Mouse (Mus musculus): ENCODE measurements at regions not wholly inside any gene's neighbourhood (a gene's known extent, or its start where the extent isn't known, plus 50 kb on each side); places are given as distances from the start of the nearest gene placed in this dataset.

GRCm38 (mm10) chr10:46046890-46047414 lies 469.3 kb downstream of the Hace1 start:
- Histone ChIP-seq H3K9ac (ENCODE audit: low read depth, low read length, severe bottlenecking) (no peak overlapping the region), H3K4me1 (ENCODE audit: control insufficient read depth, insufficient read depth, low read length) (no peaks in the 10 kb centered on the region), H3K9me3 (ENCODE audit: control insufficient read depth, low read length) (no peaks in the 10 kb centered on the region), H3K27ac (replicated peaks; ENCODE audit: low read depth, low read length) (no peak overlapping the region), H3K4me3 (replicated peaks; ENCODE audit: low read length) (no peak overlapping the region), H3K27me3 (ENCODE audit: control insufficient read depth, insufficient read depth, low read length) (no peaks in the 10 kb centered on the region), H3K4me2 (replicated peaks; ENCODE audit: low read depth, low read length, severe bottlenecking) (no peak overlapping the region), H3K36me3 (ENCODE audit: control insufficient read depth, insufficient read depth, low read length) (no peaks in the 10 kb centered on the region)
- TF ChIP-seq POLR2A (IDR thresholded peaks at IDR 0.05; ENCODE audit: borderline replicate concordance, extremely low read depth, insufficient read depth, insufficient read length) = no peak
- DNase-seq (ENCODE audit: low spot score) = no peak
- no peak for ATAC-seq (ENCODE audit: low FRiP score, low read depth)
- WGBS = 79% methylated on average over 8 of the region's 8 CpGs

- H3K27me3 ChIP-seq (ENCODE audit: control insufficient read depth, insufficient read depth, low read length) = no peaks in the 10 kb centered on the region
- no peak overlapping the region for H3K4me2 ChIP-seq (replicated peaks; ENCODE audit: low read depth, low read length, severe bottlenecking)
- H3K9me3 ChIP-seq (ENCODE audit: control insufficient read depth, low read length) = no peaks in the 10 kb centered on the region
- TF ChIP-seq POLR2A (IDR thresholded peaks at IDR 0.05; ENCODE audit: borderline replicate concordance, extremely low read depth, insufficient read depth, insufficient read length) = no peak
- H3K4me1 ChIP-seq (ENCODE audit: control insufficient read depth, insufficient read depth, low read length) = no peaks in the 10 kb centered on the region
- no peak overlapping the region for H3K27ac ChIP-seq (replicated peaks; ENCODE audit: low read depth, low read length)
- H3K4me3 ChIP-seq (replicated peaks; ENCODE audit: low read length) = no peak overlapping the region
- 46% methylated on average over 4 of the region's 4 CpGs for WGBS
- H3K9ac ChIP-seq (ENCODE audit: low read depth, low read length, severe bottlenecking) = no peak overlapping the region
- DNase-seq (ENCODE audit: low spot score) (no peak), ATAC-seq (ENCODE audit: low FRiP score, low read depth) (no peak)
- H3K36me3 ChIP-seq (ENCODE audit: control insufficient read depth, insufficient read depth, low read length) = no peaks in the 10 kb centered on the region
Measured at GRCm38 (mm10) chr10:46047591-46047990, 470.0 kb downstream of the Hace1 start.

GRCm38 (mm10) chr10:46057362-46058198 lies 480.0 kb downstream of the Hace1 start:
- no peak overlapping the region for H3K9ac ChIP-seq (ENCODE audit: low read depth, low read length, severe bottlenecking)
- H3K4me3 ChIP-seq (replicated peaks; ENCODE audit: low read length) = no peak overlapping the region
- H3K4me2 ChIP-seq (replicated peaks; ENCODE audit: low read depth, low read length, severe bottlenecking) = 0 out of 2 replicates have a peak overlapping the region, but pooled peaks have one; percentile 20
- no peak for TF ChIP-seq POLR2A (IDR thresholded peaks at IDR 0.05; ENCODE audit: borderline replicate concordance, extremely low read depth, insufficient read depth, insufficient read length)
- H3K9me3 ChIP-seq (ENCODE audit: control insufficient read depth, low read length) = no peaks in the 10 kb centered on the region
- no peaks in the 10 kb centered on the region for H3K4me1 ChIP-seq (ENCODE audit: control insufficient read depth, insufficient read depth, low read length)
- H3K27me3 ChIP-seq (ENCODE audit: control insufficient read depth, insufficient read depth, low read length) = no peaks in the 10 kb centered on the region
- H3K27ac ChIP-seq (replicated peaks; ENCODE audit: low read depth, low read length) = no peak overlapping the region
- ATAC-seq (ENCODE audit: low FRiP score, low read depth) (no peak; the same call in 1 of the 2 replicates), DNase-seq (ENCODE audit: low spot score) (peak; percentile 91)
- no peaks in the 10 kb centered on the region for H3K36me3 ChIP-seq (ENCODE audit: control insufficient read depth, insufficient read depth, low read length)
- 30% methylated on average over 14 of the region's 14 CpGs for WGBS

- ATAC-seq (ENCODE audit: low FRiP score, low read depth) = no peak
- H3K9ac ChIP-seq (ENCODE audit: low read depth, low read length, severe bottlenecking) = no peak overlapping the region
- TF ChIP-seq POLR2A (IDR thresholded peaks at IDR 0.05; ENCODE audit: borderline replicate concordance, extremely low read depth, insufficient read depth, insufficient read length) = no peak
- H3K4me1 ChIP-seq (ENCODE audit: control insufficient read depth, insufficient read depth, low read length) = no peaks in the 10 kb centered on the region
- H3K36me3 ChIP-seq (ENCODE audit: control insufficient read depth, insufficient read depth, low read length) = no peaks in the 10 kb centered on the region
- H3K4me2 ChIP-seq (replicated peaks; ENCODE audit: low read depth, low read length, severe bottlenecking) = no peak overlapping the region
- H3K9me3 ChIP-seq (ENCODE audit: control insufficient read depth, low read length) = no peaks in the 10 kb centered on the region
- H3K27ac ChIP-seq (replicated peaks; ENCODE audit: low read depth, low read length) = no peak overlapping the region
- H3K4me3 ChIP-seq (replicated peaks; ENCODE audit: low read length) = no peak overlapping the region
- DNase-seq (ENCODE audit: low spot score) = no peak
- H3K27me3 ChIP-seq (ENCODE audit: control insufficient read depth, insufficient read depth, low read length) = no peaks in the 10 kb centered on the region
- 79% methylated on average over 5 of the region's 5 CpGs for WGBS
Measured at GRCm38 (mm10) chr10:46058199-46058472, 480.5 kb downstream of the Hace1 start.

GRCm38 (mm10) chr10:46059285-46059684 lies 481.7 kb downstream of the Hace1 start:
- Histone ChIP-seq H3K9me3 (ENCODE audit: control insufficient read depth, low read length) (no peaks in the 10 kb centered on the region), H3K27ac (replicated peaks; ENCODE audit: low read depth, low read length) (no peak overlapping the region), H3K36me3 (ENCODE audit: control insufficient read depth, insufficient read depth, low read length) (no peaks in the 10 kb centered on the region), H3K4me2 (replicated peaks; ENCODE audit: low read depth, low read length, severe bottlenecking) (no peak overlapping the region), H3K27me3 (ENCODE audit: control insufficient read depth, insufficient read depth, low read length) (no peaks in the 10 kb centered on the region), H3K4me3 (replicated peaks; ENCODE audit: low read length) (no peak overlapping the region), H3K4me1 (ENCODE audit: control insufficient read depth, insufficient read depth, low read length) (no peaks in the 10 kb centered on the region), H3K9ac (ENCODE audit: low read depth, low read length, severe bottlenecking) (no peak overlapping the region)
- 81% methylated on average over 3 of the region's 3 CpGs for WGBS
- ATAC-seq (ENCODE audit: low FRiP score, low read depth) (no peak), DNase-seq (ENCODE audit: low spot score) (no peak)
- TF ChIP-seq POLR2A (IDR thresholded peaks at IDR 0.05; ENCODE audit: borderline replicate concordance, extremely low read depth, insufficient read depth, insufficient read length) = no peak
